Mouse (Mus musculus) midbrain, embryonic 15.5 days (tissue): Measurements from ENCODE around the gene Abcb8. TPM values are rescaled to one million over a fixed set of nuclear protein-coding genes. Genes with fewer than 3 reads are reported as not detected.
"Not testable (repeated sequence)": the region's sequence is repeated elsewhere in the genome, so short reads cannot be mapped to it uniquely, and the experiment has no call there.

Experiments
- ATAC-seq: fragments of 200-750 bp; cut with Nextera tagmentation; replicated peaks from 2 replicates; pipeline ENCODE4 v1.8.0; 2017; ENCODE audit warnings: moderate TSS enrichment
- H3K27ac ChIP-seq: fragments of 300-500 bp; sonication (generic); 2 replicates; pipeline ENCODE4 v1.5.1; 2015; ENCODE audit warnings: mild to moderate bottlenecking, inconsistent platforms
- H3K27me3 ChIP-seq: fragments of 300-500 bp; sonication (generic); replicated peaks from 2 replicates; pipeline ENCODE4 v1.6.1; 2015; ENCODE audit warnings: inconsistent platforms
- H3K36me3 ChIP-seq: fragments of 300-500 bp; sonication (generic); replicated peaks from 2 replicates; pipeline ENCODE4 v1.6.1; 2015; ENCODE audit warnings: inconsistent platforms
- H3K4me1 ChIP-seq: fragments of 300-500 bp; sonication (generic); 2 replicates; pipeline ENCODE4 v1.6.1; 2015; ENCODE audit warnings: inconsistent platforms
- H3K4me2 ChIP-seq: fragments of 300-500 bp; sonication (generic); 2 replicates; pipeline ENCODE4 v1.6.1; 2015; ENCODE audit warnings: inconsistent platforms, mild to moderate bottlenecking, moderate library complexity
- H3K4me3 ChIP-seq: fragments of 300-500 bp; sonication (generic); 2 replicates; pipeline ENCODE4 v1.5.1; 2015; ENCODE audit warnings: mild to moderate bottlenecking, inconsistent platforms
- H3K9ac ChIP-seq: fragments of 300-500 bp; sonication (generic); 2 replicates; pipeline ENCODE4 v1.6.1; 2015; ENCODE audit warnings: mild to moderate bottlenecking, inconsistent platforms
- H3K9me3 ChIP-seq: fragments of 300-500 bp; sonication (generic); 2 replicates; pipeline ENCODE4 v1.6.1; 2016; ENCODE audit warnings: inconsistent platforms
- WGBS: fragments of 180-500 bp; shearing (Covaris S2); methylation state at CpG from one replicate; pipeline ENCODE4 v1.1.7; 2015; ENCODE audit warnings: mixed read lengths; 5-methylcytosine and 5-hydroxymethylcytosine counted together
- polyA plus RNA-seq: library from polyadenylated mRNA; unstranded; fragments of >200 nt; fragmentation: Nextera tagmentation; extraction: Ambion mirVana; gene quantifications from 2 replicates; pipeline ENCODE4 v1.2.1, GENCODE M21; 2015

Gene Abcb8
- polyA plus RNA-seq, 1 experiment from 2014 or later, result 57.1 TPM

GRCm38 (mm10) chr5:24387264-24388241, 5.9 kb upstream of the Abcb8 start:
- peak; percentile 43 for ATAC-seq
- Histone ChIP-seq H3K4me2 (peak overlapping the region; percentile 97), H3K9me3 (no peaks in the 10 kb centered on the region), H3K9ac (peak overlapping the region; percentile 32), H3K36me3 (no peaks in the 10 kb centered on the region), H3K4me3 (peak overlapping the region; percentile 48), H3K27me3 (peaks cover 56% of the 10 kb centered on the region), H3K4me1 (peaks cover 39% of the 10 kb centered on the region), H3K27ac (peak overlapping the region; percentile 19; the same call in 1 of the 2 replicates)
- under 1% methylated on average over 73 of the region's 73 CpGs for WGBS

GRCm38 (mm10) chr5:24388246-24388915, 5.1 kb upstream of the Abcb8 start:
- Histone ChIP-seq H3K4me1 (peaks cover 31% of the 10 kb centered on the region), H3K9ac (peak overlapping the region; percentile 32), H3K27ac (no peak overlapping the region), H3K9me3 (no peaks in the 10 kb centered on the region), H3K4me2 (peak overlapping the region; percentile 97), H3K27me3 (peaks cover 56% of the 10 kb centered on the region), H3K36me3 (no peaks in the 10 kb centered on the region), H3K4me3 (peak overlapping the region; percentile 48)
- ATAC-seq, result no peak
- WGBS, result 23% methylated on average over 26 of the region's 26 CpGs

- WGBS, result 58% methylated on average over 7 of the region's 7 CpGs
- Histone ChIP-seq H3K36me3 (no peaks in the 10 kb centered on the region), H3K4me1 (peaks cover 33% of the 10 kb centered on the region), H3K4me3 (no peak overlapping the region), H3K27ac (no peak overlapping the region), H3K4me2 (0 out of 2 replicates have a peak overlapping the region, but pooled peaks have one; percentile 97), H3K27me3 (peaks cover 56% of the 10 kb centered on the region), H3K9me3 (no peaks in the 10 kb centered on the region), H3K9ac (no peak overlapping the region)
- no peak for ATAC-seq
Observed at GRCm38 (mm10) chr5:24389011-24389657, 4.3 kb upstream of the Abcb8 start.

GRCm38 (mm10) chr5:24389658-24390020, 3.8 kb upstream of the Abcb8 start:
- peaks cover 28% of the 10 kb centered on the region for H3K4me1 ChIP-seq
- H3K36me3 ChIP-seq, result no peaks in the 10 kb centered on the region
- H3K4me3 ChIP-seq, result no peak overlapping the region
- no peak overlapping the region for H3K9ac ChIP-seq
- H3K4me2 ChIP-seq, result no peak overlapping the region
- 84% methylated on average over 4 of the region's 4 CpGs for WGBS
- H3K9me3 ChIP-seq, result no peaks in the 10 kb centered on the region
- no peak overlapping the region for H3K27ac ChIP-seq
- no peak for ATAC-seq
- H3K27me3 ChIP-seq, result peaks cover 53% of the 10 kb centered on the region

- no peak for ATAC-seq
- H3K27ac ChIP-seq, result no peak within 1 kb of the TSS
- no peak within 1 kb of the TSS for H3K4me2 ChIP-seq
- WGBS, result 84% methylated on average over 7 of the region's 7 CpGs
- H3K36me3 ChIP-seq, result no peaks in the 10 kb centered on the region
- peaks cover 34% of the 10 kb centered on the region for H3K4me1 ChIP-seq
- H3K4me3 ChIP-seq, result no peak within 1 kb of the TSS
- peaks cover 33% of the 10 kb centered on the region for H3K27me3 ChIP-seq
- H3K9ac ChIP-seq, result no peak within 1 kb of the TSS
- no peaks in the 10 kb centered on the region for H3K9me3 ChIP-seq
Observed at GRCm38 (mm10) chr5:24391864-24392263, 1.6 kb upstream of the Abcb8 start, which contains the start of gene Atg9b. TSS of gene Atg9b (minus strand) at chr5:24392143.

- peaks cover 24% of the 10 kb centered on the region for H3K27me3 ChIP-seq
- 77% methylated on average over 7 of the region's 7 CpGs for WGBS
- peaks cover 25% of the 10 kb centered on the region for H3K4me1 ChIP-seq
- no peak overlapping the region for H3K27ac ChIP-seq
- H3K9me3 ChIP-seq, result no peaks in the 10 kb centered on the region
- ATAC-seq, result no peak
- H3K36me3 ChIP-seq, result no peaks in the 10 kb centered on the region
- H3K9ac ChIP-seq, result no peak overlapping the region
- no peak overlapping the region for H3K4me3 ChIP-seq
- H3K4me2 ChIP-seq, result no peak overlapping the region
Observed at GRCm38 (mm10) chr5:24392724-24393123, 739 bp upstream of the Abcb8 start.

- Histone ChIP-seq H3K4me3 (peak overlapping the region; percentile 65), H3K36me3 (no peaks in the 10 kb centered on the region), H3K27ac (peak overlapping the region; percentile 93), H3K9ac (peak overlapping the region; percentile 55), H3K4me2 (peak overlapping the region; percentile 60), H3K27me3 (peaks cover 10% of the 10 kb centered on the region; the same call in 1 of the 2 replicates), H3K4me1 (peaks cover 15% of the 10 kb centered on the region; the same call in 1 of the 2 replicates), H3K9me3 (no peaks in the 10 kb centered on the region)
- under 1% methylated on average over 36 of the region's 36 CpGs for WGBS
- peak; percentile 97 for ATAC-seq
Observed at GRCm38 (mm10) chr5:24394165-24394894, 867 bp downstream of the Abcb8 start.

- not testable (repeated sequence) for H3K27me3 ChIP-seq, H3K9ac ChIP-seq, H3K4me3 ChIP-seq, H3K9me3 ChIP-seq, H3K4me2 ChIP-seq, H3K27ac ChIP-seq, H3K36me3 ChIP-seq, ATAC-seq
- WGBS, result 88% methylated on average over 6 of the region's 6 CpGs
- peaks cover 15% of the 10 kb centered on the region; the same call in 1 of the 2 replicates for H3K4me1 ChIP-seq
Observed at GRCm38 (mm10) chr5:24396254-24396653, 2.8 kb downstream of the Abcb8 start.

- peaks cover 7% of the 10 kb centered on the region; the same call in 1 of the 2 replicates for H3K4me1 ChIP-seq
- no peak overlapping the region for H3K9ac ChIP-seq
- H3K4me2 ChIP-seq, result no peak overlapping the region
- H3K27me3 ChIP-seq, result no peaks in the 10 kb centered on the region
- no peak overlapping the region for H3K27ac ChIP-seq
- peaks cover 5% of the 10 kb centered on the region; the same call in 1 of the 2 replicates for H3K36me3 ChIP-seq
- ATAC-seq, result no peak
- H3K9me3 ChIP-seq, result no peaks in the 10 kb centered on the region
- whole genome bisulfite sequencing, result 87% methylated on average over 10 of the region's 10 CpGs
- H3K4me3 ChIP-seq, result no peak overlapping the region
Observed at GRCm38 (mm10) chr5:24399686-24400085, 6.2 kb downstream of the Abcb8 start.

GRCm38 (mm10) chr5:24400362-24400761, 6.9 kb downstream of the Abcb8 start:
- no peaks in the 10 kb centered on the region for H3K27me3 ChIP-seq
- ATAC-seq, result no peak
- no peak overlapping the region for H3K4me2 ChIP-seq
- peaks cover under 1% of the 10 kb centered on the region; the same call in 1 of the 2 replicates for H3K4me1 ChIP-seq
- no peaks in the 10 kb centered on the region for H3K9me3 ChIP-seq
- no peak overlapping the region for H3K27ac ChIP-seq
- H3K9ac ChIP-seq, result no peak overlapping the region
- 89% methylated on average over 11 of the region's 11 CpGs for WGBS
- H3K36me3 ChIP-seq, result peaks cover 5% of the 10 kb centered on the region; the same call in 1 of the 2 replicates
- H3K4me3 ChIP-seq, result no peak overlapping the region

- no peaks in the 10 kb centered on the region for H3K27me3 ChIP-seq
- no peaks in the 10 kb centered on the region for H3K4me1 ChIP-seq
- H3K9ac ChIP-seq, result no peak overlapping the region
- 92% methylated on average over 5 of the region's 5 CpGs for WGBS
- no peak for ATAC-seq
- H3K4me2 ChIP-seq, result no peak overlapping the region
- peaks cover 5% of the 10 kb centered on the region; the same call in 1 of the 2 replicates for H3K36me3 ChIP-seq
- no peak overlapping the region for H3K4me3 ChIP-seq
- no peaks in the 10 kb centered on the region for H3K9me3 ChIP-seq
- no peak overlapping the region for H3K27ac ChIP-seq
Observed at GRCm38 (mm10) chr5:24400911-24401605, 7.6 kb downstream of the Abcb8 start.
